Mouse (Mus musculus) yolk sac, embryonic 10.5 days (tissue): ENCODE measurements at regions not wholly inside any gene's neighbourhood (a gene's known extent, or its start where the extent isn't known, plus 50 kb on each side); places are given as distances from the start of the nearest gene placed in this dataset.
"Not testable (repeated sequence)": the region's sequence is repeated elsewhere in the genome, so short reads cannot be mapped to it uniquely, and the experiment has no call there.

Experiments used
- DNase-seq: peaks from one replicate; pipeline ENCODE4 v3.0.0-alpha.2; 2017; ENCODE audit warnings: low spot score

- no peak for DNase-seq
Measured at GRCm38 (mm10) chr7:39596403-39596802, 78.8 kb downstream of the Zfp619 start.

- no peak for DNase-seq
Measured at GRCm38 (mm10) chr7:39613767-39614166, 96.2 kb downstream of the Zfp619 start.

- no peak for DNase-seq
Measured at GRCm38 (mm10) chr7:39615092-39615491, 97.5 kb downstream of the Zfp619 start.

- DNase-seq = no peak
Measured at GRCm38 (mm10) chr7:39621796-39622195, 104.2 kb downstream of the Zfp619 start.

GRCm38 (mm10) chr7:39632836-39633235 lies 115.3 kb downstream of the Zfp619 start:
- DNase-seq = no peak

GRCm38 (mm10) chr7:39642333-39642732 lies 124.8 kb downstream of the Zfp619 start:
- no peak for DNase-seq

- no peak for DNase-seq
Measured at GRCm38 (mm10) chr7:39643323-39643722, 125.8 kb downstream of the Zfp619 start.

- no peak for DNase-seq
Measured at GRCm38 (mm10) chr7:39650483-39651102, 133.0 kb downstream of the Zfp619 start.

- no peak for DNase-seq
Measured at GRCm38 (mm10) chr7:39654563-39655286, 137.2 kb downstream of the Zfp619 start.

GRCm38 (mm10) chr7:39655287-39655652 lies 137.7 kb downstream of the Zfp619 start:
- DNase-seq = not testable (repeated sequence)

GRCm38 (mm10) chr7:39655709-39656397 lies 138.3 kb downstream of the Zfp619 start:
- DNase-seq = no peak

GRCm38 (mm10) chr7:39659597-39659996 lies 142.0 kb downstream of the Zfp619 start:
- DNase-seq = no peak

GRCm38 (mm10) chr7:39675124-39675846 lies 157.7 kb downstream of the Zfp619 start:
- DNase-seq = no peak

GRCm38 (mm10) chr7:39675847-39676238 lies 158.3 kb downstream of the Zfp619 start:
- DNase-seq = no peak

- DNase-seq = no peak
Measured at GRCm38 (mm10) chr7:39680411-39680810, 162.8 kb downstream of the Zfp619 start.

GRCm38 (mm10) chr7:39696589-39696988 lies 179.0 kb downstream of the Zfp619 start:
- DNase-seq = no peak

- no peak for DNase-seq
Measured at GRCm38 (mm10) chr7:39701506-39701905, 183.9 kb downstream of the Zfp619 start.

- DNase-seq = no peak
Measured at GRCm38 (mm10) chr7:39705118-39706095, 187.8 kb downstream of the Zfp619 start.

- DNase-seq = no peak
Measured at GRCm38 (mm10) chr7:39706606-39707005, 189.0 kb downstream of the Zfp619 start.

GRCm38 (mm10) chr7:39716340-39717150 lies 199.0 kb downstream of the Zfp619 start:
- peak; percentile 7 for DNase-seq
